Mouse (Mus musculus) spleen, embryonic (tissue): ENCODE data around the gene E2f8.

Source experiments
- CTCF ChIA-PET: fragments of 350-600 bp; sonication (Branson Sonifier 250); formaldehyde crosslinking; loops from one replicate; lab custom pipeline; 2022; lab: Charles Lee

Gene E2f8

GRCm38 (mm10) chr7:48881486-48881885, at the start of gene E2f8:
Gene E2f8, minus strand, starts transcription at chr7:48881596.
- CTCF ChIA-PET: interaction anchor here (0.6 to 0.9 kb wide), 2 partner anchors 8 to 35 kb away, joined by 3 read pairs; no protein-coding TSS in a partner anchor

GRCm38 (mm10) chr7:48930399-48930798, 49.0 kb upstream of the E2f8 start:
- CTCF ChIA-PET: no interaction called here

GRCm38 (mm10) chr7:48928364-48928763, 47.0 kb upstream of the E2f8 start:
- CTCF ChIA-PET: interaction anchor here (0.5 kb wide), 1 partner anchor 16 kb away, joined by 3 read pairs; no protein-coding TSS in a partner anchor

GRCm38 (mm10) chr7:48925214-48925613, 43.8 kb upstream of the E2f8 start:
- CTCF ChIA-PET: no interaction called here

- CTCF ChIA-PET: no interaction called here
These were observed 42.2 kb upstream of the E2f8 start for GRCm38 (mm10) chr7:48923620-48924019.

GRCm38 (mm10) chr7:48918389-48918788, 37.0 kb upstream of the E2f8 start:
- CTCF ChIA-PET: no interaction called here

- CTCF ChIA-PET: no interaction called here
These were observed 36.6 kb upstream of the E2f8 start for GRCm38 (mm10) chr7:48917988-48918387.

- CTCF ChIA-PET: no interaction called here
These were observed 36.1 kb upstream of the E2f8 start for GRCm38 (mm10) chr7:48917463-48917862.

- CTCF ChIA-PET: no interaction called here
These were observed 33.5 kb upstream of the E2f8 start for GRCm38 (mm10) chr7:48914630-48915506.

- CTCF ChIA-PET: no interaction called here
These were observed 29.8 kb upstream of the E2f8 start for GRCm38 (mm10) chr7:48911146-48911545.

GRCm38 (mm10) chr7:48910282-48910681, 28.9 kb upstream of the E2f8 start:
- CTCF ChIA-PET: no interaction called here

- CTCF ChIA-PET: no interaction called here
These were observed 27.9 kb upstream of the E2f8 start for GRCm38 (mm10) chr7:48909342-48909671.

- CTCF ChIA-PET: no interaction called here
These were observed 27.3 kb upstream of the E2f8 start, which contains the start of gene Nav2 for GRCm38 (mm10) chr7:48908521-48909341. Gene Nav2, plus strand, starts transcription at chr7:48908716.

GRCm38 (mm10) chr7:48902454-48902853, 21.1 kb upstream of the E2f8 start:
- CTCF ChIA-PET: no interaction called here

- CTCF ChIA-PET: no interaction called here
These were observed 19.2 kb upstream of the E2f8 start for GRCm38 (mm10) chr7:48900408-48901167.

GRCm38 (mm10) chr7:48898416-48898815, 17.0 kb upstream of the E2f8 start:
- CTCF ChIA-PET: no interaction called here

- CTCF ChIA-PET: no interaction called here
These were observed 16.3 kb upstream of the E2f8 start for GRCm38 (mm10) chr7:48897539-48898163.

- CTCF ChIA-PET: interaction anchor here (1.0 kb wide), 1 partner anchor 221 kb away, joined by 3 read pairs; no protein-coding TSS in a partner anchor
These were observed 14.7 kb upstream of the E2f8 start for GRCm38 (mm10) chr7:48896051-48896450.

GRCm38 (mm10) chr7:48895475-48895874, 14.1 kb upstream of the E2f8 start:
- CTCF ChIA-PET: no interaction called here

- CTCF ChIA-PET: interaction anchor here (0.7 kb wide), 1 partner anchor 44 kb away, joined by 4 read pairs; no protein-coding TSS in a partner anchor
These were observed 13.4 kb upstream of the E2f8 start for GRCm38 (mm10) chr7:48894763-48895162.

- CTCF ChIA-PET: interaction anchor here (0.6 to 0.7 kb wide), 2 partner anchors 20 to 45 kb away, joined by 3 to 4 read pairs; no protein-coding TSS in a partner anchor
These were observed 12.8 kb upstream of the E2f8 start for GRCm38 (mm10) chr7:48894152-48894551.
